Mouse (Mus musculus): ENCODE results near the gene Marf1.
"Not testable (repeated sequence)": the region's sequence is repeated elsewhere in the genome, so short reads cannot be mapped to it uniquely, and the experiment has no call there.

Gene Marf1

DNA sequence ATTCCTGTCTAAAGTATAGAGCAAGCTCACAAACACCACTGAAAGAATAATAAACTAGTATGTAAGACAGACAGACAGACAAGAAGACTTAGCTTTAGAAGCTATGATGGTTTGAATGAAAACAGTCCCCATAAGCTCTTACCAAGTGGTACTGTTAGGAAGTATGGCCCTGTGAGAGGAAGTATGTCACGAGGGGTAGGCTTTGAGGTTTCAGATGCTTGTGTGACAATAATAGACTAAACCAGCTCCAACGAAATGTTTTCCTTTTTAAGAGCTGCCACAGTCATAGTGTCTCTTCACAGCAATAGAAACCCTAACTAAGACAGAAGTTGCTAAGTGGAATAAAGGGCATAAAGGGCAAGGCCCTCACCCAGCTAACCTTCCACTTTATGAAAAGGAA, 28.1 kb downstream of the Marf1 start:
- no peak for DNase-seq

DNA sequence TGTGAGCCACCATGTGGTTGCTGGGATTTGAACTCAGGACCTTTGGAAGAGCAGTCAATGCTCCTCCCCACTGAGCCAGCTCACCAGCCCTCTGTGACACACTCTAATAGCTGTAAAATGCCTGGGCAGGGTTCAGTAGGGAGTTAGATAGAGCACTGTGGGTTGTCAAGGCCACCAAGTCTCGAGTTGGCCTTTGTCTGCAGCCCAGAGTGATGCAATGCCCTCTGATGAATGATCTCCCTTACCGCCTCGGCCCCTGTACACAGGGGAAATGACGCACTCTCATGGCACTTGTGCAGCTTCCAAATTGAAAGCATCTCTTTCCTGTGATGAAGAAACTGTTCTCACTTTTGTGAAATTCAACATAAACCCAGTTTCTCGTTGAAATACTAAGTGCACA, 31.3 kb downstream of the Marf1 start:
- DNase-seq = no peak

DNA sequence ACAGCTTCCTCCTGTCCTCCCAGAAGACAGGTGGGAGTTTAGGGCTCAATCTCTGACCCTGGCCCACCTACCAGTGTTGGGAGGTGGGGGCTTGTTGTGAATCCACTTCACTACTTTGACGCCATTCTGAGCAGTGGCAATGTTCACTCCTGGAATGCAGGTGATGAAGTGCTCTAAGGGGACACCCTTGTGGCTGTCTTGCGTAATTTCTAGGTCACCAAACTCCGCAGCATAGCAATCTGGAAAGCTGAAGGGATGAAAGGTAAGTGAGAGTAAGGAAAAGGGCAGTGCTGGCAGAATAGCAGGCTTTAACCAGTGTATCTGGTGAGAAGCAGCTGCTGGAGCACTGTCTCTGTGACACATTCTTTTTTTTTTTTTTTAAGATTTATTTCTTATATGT, 31.8 kb downstream of the Marf1 start:
- no peak for DNase-seq

DNA sequence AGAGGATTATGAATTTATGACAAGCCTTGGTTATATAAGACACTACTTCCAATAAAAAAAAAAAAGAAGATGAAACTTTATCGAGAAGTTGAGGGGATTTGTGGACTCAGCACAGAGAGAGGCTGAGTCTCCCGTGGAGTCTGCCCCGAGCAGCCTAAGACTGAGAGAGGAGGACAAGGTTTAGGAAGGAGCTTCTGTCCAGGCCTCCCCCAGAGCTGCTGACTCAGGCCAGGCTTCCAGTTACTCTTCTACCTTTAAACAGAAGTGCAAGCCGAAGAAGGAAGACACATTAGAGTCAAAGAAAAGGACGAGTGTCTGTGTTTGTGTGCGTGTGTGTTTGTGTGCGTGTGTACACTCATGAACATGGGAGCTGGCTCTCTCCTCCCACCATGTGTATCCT, 32.4 kb downstream of the Marf1 start:
- DNase-seq = no peak

DNA sequence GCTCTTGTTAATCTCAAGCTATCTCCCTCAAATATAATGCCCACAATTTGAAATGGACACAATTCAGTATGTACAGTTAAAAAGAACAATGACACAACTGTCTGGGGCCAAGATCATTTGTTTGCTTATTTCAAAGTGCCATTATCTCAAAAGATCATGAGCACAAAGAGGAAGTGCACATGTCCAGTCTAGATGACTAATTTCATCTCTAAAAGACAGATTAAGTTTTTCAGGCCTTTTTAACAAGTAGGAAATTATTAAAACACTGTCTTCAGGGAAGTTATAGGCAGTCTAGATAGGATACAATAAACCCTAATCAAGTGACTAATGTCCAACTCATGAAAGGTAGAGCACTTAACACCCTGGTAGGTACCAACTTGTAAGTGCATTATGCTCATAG, 34.2 kb downstream of the Marf1 start:
- DNase-seq = no peak

DNA sequence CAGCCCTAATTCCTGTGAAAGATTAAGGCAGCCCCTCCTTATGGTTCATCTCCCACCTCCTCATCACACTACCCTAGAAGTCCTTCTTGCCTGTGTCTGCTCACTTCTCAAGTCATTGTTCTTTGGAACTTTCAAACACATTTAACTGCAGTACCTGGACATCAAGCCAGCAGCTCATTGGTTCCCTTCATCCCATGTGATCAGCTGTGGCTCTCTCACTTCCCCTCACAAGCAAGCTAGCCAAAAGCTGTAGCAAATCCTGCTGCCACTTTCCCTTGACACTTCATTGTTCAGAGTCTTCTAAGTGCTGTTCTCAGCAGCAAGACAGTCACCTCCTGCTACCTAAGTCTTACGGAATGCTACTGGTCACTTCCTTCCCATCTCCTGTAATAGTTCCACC, 37.9 kb downstream of the Marf1 start:
- DNase-seq = no peak

DNA sequence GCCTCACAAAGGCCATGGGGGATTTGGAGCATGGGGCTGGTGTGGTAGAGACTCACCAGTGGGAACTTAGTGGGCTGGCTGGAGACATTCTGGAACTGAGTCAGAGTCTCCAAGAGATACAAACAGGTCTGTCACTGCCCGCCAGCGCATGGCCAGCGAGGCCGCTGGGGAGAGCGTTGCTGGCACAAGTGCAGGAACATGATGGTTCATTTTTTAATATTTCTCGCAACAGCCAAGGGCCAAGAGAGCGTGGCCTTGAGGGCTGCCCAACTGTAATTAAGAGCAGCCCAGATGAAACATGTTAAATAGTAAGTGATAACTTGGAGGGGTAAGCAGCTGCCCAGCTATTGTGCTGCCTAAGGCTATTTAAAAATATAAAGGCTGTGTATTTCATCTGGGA, 38.4 kb downstream of the Marf1 start:
- no peak for DNase-seq

DNA sequence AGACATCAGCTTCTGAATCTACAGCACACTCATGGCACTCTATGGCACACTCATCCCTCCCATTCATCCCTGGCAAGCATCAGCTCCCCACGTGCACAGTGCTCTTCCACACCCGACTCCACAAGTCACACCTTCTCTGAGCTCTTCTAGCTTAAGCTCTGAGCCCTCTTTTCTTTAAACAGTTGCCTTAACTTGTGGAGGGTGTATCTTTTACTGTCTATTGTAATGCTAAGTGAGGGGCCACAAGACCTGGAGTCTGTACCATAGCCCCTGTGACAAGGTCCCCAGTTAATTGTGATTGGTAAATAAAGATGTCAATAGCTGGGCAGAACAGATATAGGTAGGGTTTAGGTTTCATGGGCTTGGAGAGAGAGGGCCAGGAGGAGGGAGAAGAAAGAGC, 39.2 kb downstream of the Marf1 start:
- no peak for DNase-seq

DNA sequence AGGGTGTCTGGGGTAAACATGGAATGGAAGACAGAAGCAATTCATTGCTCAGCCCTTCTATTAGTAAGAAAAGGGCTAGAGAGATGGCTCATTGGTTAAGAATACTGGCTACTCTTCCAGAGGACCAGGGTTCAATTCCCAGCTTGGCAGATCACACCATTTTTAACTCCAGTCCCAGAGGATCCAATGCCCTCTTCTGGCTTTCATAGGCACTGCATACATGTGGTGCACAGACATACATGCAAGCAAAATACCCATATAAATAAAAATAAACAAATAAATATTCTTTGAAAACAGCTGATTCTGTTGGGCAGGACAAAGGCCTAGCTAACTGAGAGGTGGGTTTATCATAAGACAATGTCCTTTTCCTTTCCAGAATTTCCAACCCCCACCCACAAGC, 40.6 kb downstream of the Marf1 start:
- no peak for DNase-seq

DNA sequence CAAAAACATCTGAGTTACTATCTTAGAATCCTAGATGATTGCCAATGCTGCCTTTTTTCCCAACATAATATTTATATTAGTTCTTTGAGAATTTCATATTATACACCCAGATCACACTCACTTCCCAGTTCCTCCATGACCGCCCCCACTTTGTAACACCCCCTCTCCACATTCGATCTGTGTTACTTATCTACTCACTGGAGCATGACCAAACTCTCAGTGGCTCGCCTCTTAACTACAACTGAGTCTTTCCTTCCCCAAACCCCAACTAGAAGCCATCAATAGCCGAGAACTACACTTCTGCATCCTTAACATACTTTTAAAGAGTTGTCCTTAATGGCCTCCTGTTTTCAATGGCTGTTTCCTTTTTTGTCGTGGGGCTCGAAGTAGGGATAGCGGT, 41.6 kb downstream of the Marf1 start:
- DNase-seq = no peak

DNA sequence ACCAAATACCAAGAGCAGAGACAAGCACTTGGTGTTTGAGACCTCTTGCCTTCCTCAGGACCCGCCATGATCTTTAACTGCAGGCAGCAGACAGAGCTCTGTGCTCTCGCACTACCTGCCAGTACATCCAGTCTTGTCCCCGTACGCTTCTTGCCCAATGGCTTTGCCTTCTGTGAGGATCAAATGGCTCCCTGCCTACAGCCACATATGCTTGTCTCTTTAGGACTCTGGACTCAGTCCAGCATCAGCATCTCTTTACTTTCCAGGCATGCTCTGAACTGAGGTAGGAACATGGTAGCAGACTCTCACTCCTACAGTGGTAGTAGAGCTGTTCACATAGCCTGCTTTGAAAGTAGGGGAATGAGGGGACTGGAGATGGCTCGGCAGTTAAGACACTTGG, 42.2 kb downstream of the Marf1 start:
- no peak for DNase-seq

DNA sequence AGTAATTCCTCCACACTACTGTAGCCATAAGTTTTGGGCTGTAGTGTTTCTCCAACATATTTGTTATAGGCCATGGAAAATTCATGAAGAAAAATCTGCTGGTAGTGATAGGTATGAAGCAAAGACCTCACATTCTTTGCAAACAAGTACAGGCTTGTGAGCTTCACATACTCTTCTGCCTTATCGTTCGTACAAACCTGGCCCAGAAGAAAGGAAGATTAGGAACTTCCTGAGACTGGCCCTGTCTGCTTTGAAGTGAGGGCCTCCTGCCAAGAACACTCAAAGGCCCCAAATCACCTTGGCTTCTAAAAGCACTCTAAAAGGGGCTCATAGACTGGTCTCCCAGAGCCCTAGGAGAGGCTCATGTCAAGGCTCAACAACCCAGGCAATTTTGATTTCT, 45.9 kb downstream of the Marf1 start:
- DNase-seq = no peak

DNA sequence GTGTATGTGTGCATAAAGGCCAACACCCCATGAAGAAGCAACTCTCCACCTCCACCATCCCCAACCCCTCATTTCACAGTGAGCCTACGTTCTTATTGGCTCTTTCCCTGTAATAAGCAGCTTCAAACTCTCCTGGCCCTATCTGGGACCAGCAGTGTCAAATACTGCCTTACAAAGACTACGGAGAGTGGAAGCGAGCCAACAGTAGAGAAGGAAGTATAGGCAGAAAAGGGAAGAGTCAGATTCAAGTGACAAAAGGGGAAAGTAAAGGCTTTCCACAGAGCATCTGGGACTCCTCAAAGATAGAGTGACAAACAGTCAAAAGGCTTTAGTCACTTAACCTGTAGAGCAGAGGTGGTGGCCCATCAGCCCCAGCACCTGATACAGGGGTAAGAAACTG, 50.4 kb downstream of the Marf1 start:
- DNase-seq = no peak

DNA sequence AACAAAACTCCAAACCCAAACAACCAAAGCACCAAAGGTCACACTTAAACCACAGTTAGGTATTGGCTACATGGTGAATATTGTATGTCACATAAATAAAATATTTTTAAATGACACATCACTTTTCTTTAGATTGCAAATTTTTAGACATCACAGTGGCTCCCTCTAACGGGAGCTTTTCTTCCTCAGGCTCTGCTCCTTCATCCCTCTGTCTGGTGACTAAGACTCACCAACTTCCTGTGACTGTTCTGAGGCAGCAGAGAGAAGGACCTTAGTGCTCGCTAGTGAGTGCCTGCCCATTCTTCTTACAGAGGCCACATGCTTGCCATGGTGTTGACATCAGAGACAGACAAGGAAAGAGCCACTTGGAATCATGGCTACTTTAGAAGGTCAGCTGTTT, 51.0 kb downstream of the Marf1 start:
- no peak for DNase-seq

DNA sequence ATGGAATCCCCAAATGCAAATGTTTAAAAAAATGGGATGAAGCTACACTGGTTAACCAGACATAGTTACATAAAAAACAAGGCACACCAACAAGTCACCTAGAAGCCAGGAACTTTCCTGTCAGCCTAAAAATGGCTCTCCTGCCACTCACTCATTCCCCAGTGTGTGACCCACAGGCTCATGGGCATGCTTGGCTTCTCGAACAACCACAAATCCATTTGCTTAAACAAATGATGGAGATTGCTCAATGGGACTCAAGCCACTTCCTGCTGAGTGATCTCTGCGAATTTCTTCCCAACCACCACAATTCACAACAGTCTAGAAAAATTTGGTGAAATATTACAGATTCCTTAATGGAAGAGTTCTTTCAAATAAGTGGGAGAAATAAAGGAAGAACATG, 52.2 kb downstream of the Marf1 start:
- no peak for DNase-seq

DNA sequence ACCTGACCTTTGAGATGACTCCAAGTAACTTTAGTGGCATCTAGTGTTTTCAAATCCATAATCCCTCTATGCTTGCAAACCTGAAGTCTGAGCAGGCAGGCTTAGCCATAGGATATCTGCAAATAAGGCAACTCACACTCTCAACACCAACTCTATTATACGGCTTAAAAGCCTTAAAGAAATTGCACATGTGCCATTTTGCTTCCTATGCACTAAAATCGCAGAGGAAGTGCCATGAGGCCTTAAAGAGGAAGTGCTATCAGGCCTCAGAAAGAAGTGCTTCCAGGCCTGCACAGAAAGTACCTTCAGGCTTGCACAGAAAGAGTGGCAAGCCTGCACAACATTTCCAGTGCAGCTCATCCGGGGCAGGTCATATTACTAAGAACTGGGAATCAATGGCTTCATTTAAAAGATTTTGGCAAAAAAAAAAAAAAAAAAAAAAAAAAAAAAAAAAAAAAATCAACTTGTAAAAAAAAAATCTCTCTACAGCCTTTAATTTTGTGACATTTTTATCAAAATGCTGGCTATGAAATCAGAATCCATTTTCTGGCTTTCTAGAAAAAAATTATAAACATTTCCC, 53.4 kb downstream of the Marf1 start:
- no peak for DNase-seq

DNA sequence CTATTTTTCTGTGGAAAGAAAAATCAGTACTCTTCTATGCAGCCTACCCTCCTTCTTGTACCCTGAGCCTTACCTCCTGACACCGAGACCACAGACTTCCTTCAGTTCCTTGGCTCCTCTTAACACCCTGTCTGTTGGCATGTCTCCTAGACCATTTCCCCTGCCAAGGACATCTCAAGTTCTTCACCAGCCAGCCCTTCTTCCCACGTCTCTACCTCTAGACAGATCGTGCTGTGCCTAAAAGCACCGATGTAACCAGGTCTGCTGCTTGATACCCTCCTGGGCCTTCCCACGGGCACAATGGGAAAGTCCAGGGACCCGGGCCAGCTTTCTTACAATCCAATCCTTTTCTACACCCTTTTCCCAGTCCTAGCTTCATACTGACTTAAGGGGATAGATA, 57.3 kb downstream of the Marf1 start:
- DNase-seq = no peak

DNA sequence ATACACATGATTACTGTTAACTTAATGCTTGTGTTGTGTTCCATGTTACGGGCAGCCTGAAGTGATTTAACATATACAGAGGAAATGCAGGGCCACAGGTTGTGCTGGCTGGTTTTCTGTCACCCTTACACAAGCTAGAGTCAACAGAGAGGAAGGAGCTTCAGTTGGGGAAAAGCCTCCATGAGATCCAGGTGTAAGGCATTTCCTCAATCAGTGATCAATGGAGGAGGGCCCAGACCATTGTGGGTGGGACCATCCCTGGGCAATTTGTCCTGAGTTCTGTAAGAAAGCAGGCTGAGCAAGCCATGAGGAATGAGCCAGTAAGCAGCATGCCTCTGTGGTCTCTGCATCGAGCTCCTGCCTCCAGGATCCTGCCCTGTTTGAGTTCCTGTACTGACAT, 71.4 kb downstream of the Marf1 start:
- DNase-seq = no peak

DNA sequence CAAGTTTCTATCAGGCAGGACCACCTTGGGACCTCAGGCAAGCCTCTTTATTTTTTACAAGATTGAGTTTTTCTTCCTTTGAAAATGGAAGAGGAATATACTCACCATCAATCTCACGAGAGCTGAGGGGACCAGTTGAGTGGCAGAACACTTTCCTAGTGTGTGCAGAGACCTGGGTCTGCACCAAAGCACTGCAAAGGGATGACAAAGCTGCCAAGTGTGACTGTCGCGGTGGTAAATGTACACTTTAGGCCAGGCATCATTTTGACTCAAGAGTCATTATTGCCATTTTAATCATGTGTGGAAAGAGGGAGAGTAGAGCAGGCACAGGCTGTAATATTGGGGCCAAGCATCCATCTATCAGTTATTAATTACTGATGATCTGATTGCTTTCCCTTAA, 73.9 kb downstream of the Marf1 start:
- DNase-seq = no peak

DNA sequence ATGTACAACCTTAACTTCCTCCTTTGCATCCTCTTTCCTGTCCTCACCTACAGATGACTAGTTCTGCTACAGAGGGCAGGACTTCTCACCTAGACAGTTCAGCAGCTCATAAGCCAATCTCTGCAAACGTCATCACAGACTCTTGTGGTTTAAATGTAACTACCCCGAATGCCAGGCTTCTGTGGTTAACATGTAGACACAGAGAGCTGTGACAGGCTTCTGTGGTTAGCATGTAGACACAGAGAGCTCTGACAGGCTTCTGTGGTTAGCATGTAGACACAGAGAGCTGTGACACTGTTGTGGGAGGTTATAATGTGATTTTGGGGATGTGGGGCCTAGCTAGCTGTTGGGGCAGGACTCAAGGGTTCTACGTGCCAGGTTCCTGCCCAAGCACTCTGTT, 74.9 kb downstream of the Marf1 start:
- no peak for DNase-seq

DNA sequence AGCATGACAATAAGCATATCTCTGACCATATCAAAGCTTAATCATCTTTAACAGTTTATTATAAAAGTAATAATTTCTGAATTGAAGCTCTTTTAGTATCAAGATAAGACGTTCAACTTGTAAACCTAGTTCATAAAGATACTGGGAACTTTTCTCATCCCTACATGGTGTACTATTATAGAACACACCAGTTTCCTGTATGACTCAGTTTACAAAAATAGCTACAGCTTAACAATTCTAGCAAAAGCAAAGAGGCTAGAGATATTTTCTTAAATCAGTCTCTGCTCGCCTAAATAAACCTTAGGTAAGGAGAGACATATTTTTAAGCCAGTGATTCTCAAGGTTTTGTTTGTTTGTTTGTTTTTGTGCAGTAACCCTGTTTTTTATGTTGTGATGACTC, 80.2 kb downstream of the Marf1 start:
- DNase-seq = no peak

DNA sequence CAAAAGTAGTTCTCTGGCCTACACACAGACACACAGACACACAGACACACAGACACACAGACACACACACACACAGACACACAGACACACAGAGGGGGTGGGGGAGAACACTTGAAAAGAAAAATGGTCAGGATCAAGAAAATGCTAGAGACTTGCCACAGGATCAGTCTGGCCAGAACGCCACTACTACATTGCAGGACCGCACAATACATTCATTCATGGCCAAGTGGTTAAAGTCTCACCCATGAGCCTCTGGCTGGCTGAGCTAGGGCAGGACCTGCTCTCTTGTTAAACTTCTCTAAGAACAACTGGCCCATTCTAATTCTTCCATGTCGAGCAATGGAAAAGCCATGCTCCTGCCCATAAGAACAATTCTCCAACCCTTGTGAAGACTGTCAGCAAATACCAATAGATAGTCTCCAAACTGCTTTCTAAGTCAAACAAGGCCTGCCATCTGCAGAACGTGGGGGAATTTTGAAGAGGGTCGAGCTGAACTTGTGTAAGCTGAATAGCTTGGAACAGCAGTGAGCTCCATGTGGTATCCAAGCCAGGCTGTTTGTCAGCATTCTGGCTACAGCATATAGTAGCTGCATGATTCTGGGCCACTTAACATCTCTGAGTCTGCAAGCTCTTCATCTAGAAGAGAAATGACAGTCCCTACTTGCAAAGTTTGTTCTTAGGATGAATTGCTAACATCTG, 92.5 kb downstream of the Marf1 start:
- no peak for DNase-seq

DNA sequence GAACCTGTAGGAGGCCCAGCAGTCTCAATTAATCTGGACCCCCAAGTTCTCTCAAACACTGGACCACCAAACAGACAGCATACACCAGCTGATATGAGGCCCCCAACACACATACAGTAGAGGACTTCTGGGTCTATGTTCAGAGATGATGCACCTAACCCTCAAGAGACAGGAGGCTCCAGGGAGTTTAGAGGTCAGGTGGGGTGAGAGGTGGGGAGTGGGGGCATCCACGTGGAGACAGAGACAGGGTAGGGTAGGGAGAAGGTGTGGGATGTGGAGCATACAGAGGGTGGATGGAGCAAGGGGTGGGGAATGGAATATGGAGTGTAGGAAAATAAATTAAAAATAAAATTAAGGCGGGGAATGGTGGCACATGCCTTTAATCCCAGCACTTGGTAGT, 94.5 kb downstream of the Marf1 start:
- not testable (repeated sequence) for DNase-seq

DNA sequence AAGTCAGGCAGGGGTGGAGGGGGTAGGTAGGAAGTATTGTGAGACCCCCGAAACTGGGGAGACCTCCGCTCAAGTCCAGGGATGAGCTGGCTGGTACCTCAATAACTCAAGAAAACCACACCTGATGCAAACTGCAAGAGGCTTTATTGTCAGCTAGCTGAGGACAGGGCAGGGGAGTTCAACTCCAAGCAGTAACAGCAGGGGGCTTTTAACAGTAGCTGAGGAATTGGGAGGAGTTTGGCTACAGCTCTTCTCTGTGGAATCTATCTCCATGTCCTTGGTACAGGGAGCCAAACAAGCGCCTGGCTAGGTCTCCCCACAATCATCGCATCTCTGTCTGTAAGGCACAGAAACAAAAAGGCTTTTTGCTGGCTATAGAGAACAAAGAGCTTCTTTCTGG, 96.6 kb downstream of the Marf1 start:
- not testable (repeated sequence) for DNase-seq

DNA sequence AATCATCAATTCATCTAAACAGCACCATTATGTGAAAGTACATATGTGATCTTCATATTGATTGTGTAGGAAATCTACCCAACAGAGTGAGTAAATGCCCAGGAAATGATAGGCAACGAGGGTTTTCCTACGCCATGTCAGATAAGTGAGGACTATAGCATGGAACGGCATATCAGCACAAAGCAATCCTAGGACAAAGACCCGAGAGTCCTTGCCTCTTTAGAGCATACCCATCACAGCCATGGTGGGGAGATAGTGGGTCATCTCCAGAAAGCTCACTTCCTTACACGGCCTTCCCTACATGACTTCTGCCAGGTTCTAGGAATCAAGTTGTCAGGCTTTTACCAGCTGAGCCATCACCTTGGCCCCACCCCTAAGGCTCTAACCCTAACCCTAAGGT, 103.3 kb downstream of the Marf1 start:
- DNase-seq = no peak

Data from right cerebral cortex, postnatal 14 days (tissue).